Mouse (Mus musculus) layer of hippocampus, postnatal 10 days (tissue): ENCODE results near the gene Rpl18a. TPM values are rescaled to one million over a fixed set of nuclear protein-coding genes. Genes with fewer than 3 reads are reported as not detected.
A peak's percentile ranks its signal among the peaks of the same experiment; 100 is the strongest.

Experiments used
- DNase-seq, 2 experiments: peaks; one replicate each; pipeline ENCODE4 v3.0.0; 2021; ENCODE audit warnings: low spot score in 2 of 2
- total RNA-seq, 2 experiments: library from RNA; stranded (reverse); gene quantifications; 2 replicates each; pipeline ENCODE4 v1.2.3; 2021

Gene Rpl18a
- total RNA-seq, 2 experiments from 2014 or later = 832 to 857 TPM

DNA sequence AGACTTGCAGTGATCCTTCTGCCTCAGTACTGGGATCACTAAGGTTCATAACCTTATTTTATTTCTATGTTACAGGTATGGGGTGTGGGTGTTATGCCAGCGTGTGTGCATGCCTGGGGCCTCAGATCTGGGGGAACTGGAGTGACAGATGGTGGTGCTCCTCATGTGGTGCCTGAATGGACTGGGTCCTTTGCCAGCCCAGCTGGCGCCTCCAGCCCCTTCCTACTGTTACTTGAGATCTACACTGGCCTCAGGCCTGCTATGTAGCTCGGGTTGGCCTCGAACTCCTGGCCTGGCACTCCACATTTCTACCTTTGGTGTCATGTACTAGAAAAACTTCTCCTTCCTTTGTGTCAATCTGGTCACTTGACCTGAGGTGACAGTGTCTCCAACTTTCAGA, 13.0 kb downstream of the Rpl18a start:
- DNase-seq = peak in 1 of 2 experiments; percentile 14

DNA sequence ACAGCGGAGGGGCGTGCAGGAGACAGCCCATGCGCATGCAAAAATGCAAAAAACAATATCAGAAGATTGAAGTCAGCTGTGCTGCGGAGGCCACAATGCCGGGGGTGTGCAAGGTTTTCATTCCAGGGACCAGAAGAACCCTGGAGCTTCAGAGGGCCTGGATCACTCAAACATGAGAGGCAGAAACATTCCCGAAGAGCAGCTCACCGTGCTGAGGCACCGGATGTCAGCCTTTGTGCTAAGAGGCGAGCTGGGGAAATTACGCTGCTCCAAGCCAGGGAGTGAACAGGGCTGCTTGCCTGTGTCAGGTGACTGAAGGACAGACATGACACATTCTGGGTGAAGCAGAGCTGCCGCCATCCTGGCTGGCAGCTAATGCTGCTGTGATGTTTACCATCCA, 16.7 kb downstream of the Rpl18a start:
- peak; percentile 16 to 26 for DNase-seq

DNA sequence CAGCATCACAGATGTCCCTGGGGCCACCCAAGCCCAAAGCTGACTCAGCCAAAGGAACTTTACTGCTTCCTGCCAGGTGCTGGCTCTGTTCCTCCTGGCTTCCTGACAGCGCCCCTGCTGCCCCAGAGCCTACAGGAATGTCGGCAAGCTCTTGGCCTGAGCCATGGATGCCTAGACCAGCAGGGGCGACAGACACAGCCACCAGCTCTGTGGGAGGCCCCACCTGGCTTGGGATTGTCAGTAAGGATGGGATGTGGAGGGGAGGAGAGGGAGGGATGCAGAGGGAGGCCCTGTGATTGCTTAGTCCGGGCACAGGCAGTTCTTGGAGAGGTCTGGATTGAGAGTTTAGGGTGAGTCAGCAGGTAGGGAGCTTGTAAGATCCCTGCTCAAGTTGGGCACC, 17.1 kb downstream of the Rpl18a start:
- peak; percentile 60 to 64 for DNase-seq

DNA sequence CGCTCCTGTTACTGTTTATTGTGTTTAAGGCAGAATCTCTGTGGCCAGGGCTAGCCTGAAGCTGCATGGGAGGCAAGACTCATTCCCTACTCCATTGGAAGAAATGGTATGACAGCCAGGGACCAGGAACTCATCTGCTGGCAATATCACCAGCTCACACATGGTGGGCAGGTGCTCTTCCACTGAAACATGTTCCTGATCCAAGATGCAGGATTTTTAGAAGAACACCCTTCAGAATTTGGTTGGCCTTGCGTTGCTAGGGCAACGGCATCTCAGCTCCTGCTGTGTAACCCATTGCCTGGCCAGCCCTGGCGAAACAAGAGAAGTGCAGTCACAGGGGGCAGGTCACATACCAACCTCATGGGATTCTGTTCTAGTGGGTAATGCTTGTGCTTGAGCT, 17.7 kb downstream of the Rpl18a start:
- DNase-seq = peak in 1 of 2 experiments; percentile 13

DNA sequence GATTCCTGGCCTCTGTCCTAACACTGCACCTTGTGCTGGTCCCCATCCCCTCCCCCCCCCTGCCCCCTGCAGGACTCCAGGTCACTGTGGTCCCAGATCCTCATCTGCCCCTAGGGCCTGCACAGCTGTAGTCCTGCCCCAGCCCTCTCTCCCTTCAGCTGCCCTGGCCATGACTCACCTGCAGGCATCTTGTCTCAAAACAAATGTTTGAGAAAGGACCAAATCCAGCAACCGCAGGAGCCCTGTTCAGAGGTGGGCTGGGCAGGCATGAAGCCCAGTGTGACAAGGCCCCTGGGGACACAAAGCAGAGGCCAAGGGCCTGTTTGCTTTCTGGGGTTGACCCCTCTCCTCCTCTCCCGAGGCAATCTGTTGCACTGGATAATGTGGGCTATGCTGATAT, 19.0 kb downstream of the Rpl18a start:
- DNase-seq = no peak

DNA sequence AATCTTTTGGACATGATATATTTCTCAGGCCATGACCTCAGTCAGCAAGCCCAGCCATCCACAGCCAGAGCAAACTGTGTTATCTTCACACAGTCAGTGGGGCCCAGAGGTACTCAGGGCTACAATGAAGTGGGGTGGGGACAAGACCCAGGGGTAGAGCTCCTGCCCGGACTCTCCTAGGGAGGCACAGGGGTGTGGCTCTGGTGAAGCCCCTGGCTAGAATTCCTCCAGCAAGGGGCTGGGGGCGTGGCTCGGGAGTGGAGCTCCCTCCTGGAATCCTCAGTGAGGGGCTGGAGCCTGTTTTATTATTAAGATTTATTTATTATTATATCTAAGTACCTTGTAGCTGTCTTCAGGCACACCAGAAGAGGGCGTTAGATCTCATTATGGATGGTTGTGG, 20.8 kb downstream of the Rpl18a start:
- no peak for DNase-seq

DNA sequence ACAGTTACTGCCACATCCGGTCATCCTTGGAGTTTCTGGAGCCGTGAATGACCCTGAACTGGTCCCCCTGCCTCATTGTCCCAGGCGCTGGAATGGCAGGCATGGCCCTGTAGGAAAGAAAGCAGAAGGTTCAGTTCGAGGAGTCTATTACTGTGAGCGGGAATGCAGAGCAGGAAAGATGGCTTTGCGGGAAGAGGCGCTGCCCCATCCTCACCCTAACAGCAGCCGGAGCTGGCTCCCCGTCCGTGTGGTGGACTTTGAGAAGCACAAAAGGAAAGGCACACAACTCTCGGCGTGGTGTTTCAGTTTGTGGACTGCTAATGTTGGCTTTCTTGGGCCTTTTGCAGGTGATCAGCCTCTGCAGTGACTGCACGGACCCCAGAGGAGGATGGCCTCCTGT, 22.8 kb downstream of the Rpl18a start:
- no peak for DNase-seq

DNA sequence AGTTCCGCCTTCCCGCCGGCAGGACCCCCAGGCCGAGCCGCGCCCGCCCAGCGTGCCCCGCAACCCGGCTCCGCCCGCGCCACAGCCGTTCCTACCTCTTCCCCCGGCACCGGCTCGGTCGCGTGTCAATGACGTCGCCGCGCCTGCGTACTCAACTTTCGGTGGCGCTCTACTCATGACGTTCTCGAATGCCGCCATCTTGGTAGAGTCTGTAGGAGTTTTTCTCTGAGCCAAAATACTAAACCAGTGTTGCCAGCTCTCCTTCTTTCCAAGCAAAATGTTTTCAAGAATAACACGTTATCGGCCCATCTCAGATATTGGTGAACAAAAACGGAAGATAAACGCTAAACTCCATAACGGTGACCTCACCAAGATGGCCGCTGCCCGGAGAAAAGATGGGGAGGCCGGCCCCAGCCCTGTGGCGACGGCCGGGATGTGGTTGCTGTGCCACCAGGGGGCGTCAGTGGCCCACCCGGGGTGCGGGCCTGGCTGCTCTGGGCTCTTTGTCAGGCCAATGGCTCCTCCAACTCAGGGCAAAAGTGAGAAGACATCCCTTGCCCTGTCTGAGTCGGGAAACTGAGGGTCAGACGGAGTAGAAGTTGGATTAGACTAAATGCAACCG, 23.7 kb downstream of the Rpl18a start, which contains the start of gene Ccdc124:
TSS of gene Ccdc124 (minus strand) at position 572 of the 622 bp plus-strand sequence.
- DNase-seq = peak; percentile 96 to 97

DNA sequence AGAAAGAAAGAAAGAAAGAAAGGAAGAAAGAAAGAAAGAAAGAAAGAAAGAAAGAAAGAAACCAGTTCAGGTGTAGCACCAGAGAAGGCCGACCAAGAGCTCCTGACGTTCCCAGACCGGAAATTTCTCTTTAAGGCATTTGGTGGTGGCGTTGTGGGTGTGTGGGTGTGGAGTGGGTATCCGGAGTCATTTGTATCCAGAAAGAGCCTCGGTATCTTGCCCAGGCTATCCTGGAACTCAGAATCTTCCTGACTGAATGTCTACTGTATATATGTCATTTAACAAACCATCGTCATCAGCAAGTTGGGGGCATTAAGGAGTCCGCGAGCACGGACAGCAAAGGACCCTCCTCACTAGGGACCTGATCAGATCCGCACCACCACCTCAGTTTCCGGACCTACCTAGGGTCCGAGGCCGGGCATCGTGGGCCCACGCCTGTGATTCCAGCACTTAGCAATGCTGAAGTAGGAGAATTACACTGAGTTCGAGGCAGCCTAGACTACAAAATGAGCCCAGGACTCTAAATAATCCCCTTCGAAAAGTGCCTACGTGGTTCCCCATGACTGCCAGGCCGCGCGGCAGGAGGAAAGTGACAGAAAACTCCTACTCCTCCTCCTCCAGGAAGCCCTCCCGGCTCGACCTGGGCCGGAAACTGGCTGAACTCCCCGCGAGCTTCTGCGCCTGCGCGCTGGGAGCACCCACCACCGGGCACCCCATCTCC, 24.4 kb downstream of the Rpl18a start:
- no peak for DNase-seq

DNA sequence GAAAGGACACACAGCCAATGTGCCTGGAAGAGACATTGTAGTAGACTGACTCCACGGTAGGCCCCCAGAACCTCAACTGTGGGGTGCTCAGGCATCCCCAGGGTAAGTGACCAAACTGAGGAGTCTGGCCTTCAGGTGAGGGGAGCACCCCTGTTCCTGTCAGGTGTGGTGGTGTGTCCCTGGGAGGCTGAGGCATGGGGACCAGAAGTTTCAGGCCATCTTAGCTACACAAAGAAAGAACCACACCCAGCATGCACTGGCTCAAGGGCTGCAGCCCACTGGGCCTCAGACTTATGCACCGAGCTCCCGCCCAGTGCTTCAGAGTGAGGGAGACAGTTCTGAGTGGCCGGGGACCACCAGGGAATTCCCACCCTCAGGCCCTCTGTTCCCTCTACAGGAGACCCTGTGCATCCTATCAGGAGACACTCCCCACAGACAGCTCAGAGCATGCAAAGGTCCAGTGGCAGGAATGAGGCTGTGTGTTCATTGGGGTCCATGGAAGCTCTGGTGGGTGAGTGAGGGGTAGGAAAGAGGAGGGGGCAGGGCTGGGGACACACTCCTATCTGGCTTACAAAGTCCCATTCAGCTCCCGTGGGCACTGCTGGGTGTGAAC, 25.9 kb downstream of the Rpl18a start:
- DNase-seq = no peak

DNA sequence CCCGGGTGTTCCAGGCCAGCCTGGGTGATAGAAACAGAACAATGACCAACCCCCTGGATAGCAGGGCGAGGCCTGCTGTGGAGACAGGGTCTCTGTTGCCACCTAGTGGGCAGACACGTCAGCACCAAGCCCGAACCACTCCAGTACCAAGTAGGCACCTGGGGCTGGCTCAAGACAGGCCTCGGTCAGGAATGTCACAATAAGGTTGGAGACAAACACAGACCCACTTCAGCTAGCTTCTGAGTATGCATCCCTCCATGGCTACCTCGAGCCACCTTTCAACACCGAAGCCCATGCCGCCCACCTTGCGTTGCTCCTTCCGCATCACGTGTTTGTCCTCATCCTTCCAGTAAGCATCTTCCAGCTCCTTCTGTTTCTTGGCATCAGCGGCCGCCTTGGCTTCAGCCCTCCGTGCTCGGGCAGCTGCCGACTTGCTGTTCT, 27.6 kb downstream of the Rpl18a start:
- peak; percentile 77 to 82 for DNase-seq

DNA sequence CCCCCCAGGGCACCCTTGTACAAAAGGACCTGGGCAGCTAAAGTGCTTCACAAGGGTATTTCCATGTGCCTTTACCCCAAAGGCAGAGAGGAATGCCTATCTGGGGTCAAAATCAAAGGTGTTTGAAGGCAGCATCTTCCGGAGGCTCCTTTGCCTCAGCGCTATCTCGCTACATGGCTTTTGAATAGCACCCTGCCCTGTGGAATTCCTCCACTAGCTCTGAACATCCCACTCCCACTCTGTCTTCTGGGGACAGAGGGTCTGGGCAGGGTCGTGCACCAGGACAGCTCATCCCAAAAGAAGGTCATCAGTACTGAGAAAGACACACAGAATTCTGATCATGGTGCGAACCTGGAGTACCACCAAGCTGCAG, 28.0 kb downstream of the Rpl18a start:
- DNase-seq = no peak

DNA sequence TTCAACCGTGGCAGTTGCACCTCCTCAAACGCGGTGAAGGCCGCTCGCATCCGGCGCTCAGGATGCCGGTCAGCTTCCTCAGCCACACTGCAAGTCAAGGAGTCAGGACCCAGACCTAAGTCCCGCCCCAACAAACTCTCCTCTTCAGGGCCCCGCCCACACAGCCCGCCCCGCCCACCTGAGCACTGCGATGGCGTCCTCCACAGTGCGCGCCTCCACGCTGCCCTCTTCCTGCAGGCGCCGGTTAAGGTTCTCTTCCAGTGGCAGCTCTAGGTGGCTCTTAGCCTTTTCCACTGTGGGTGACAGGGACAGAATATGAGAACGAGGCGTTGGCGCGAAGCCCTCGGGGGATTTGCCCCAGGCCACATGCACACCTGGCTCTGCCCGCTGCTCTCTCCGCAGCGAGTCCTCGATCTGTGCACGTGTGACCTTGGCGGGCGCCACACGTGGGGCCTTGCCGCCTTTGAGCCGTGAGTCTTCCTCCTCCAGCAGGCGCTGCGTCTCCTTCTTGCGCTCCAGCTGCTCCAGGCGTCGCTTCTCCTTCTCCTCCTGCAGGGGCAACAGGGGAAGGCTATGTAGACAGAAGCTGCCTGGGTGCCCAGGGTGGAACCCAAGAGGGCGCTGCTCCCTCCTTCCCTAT, 28.5 kb downstream of the Rpl18a start:
- DNase-seq = peak in 1 of 2 experiments; percentile 35

DNA sequence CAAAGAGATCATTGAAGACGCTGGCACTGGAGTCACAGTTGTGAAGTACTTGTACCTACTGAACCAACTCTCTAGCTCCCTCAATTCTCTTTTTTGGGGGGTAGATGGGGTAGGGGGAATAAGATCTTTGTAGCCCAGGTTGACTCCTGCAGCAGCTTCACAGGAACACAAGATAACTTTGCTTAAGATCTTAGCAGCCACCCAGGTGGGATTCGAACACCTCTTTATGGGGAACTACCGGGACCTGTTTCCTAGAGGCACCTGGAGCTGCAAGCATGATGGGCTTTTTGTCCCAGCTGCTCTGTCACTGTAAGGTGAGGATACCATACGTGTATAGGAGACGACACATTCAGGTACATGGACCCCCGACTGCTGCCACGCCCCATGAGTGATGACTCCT, 30.6 kb downstream of the Rpl18a start:
- DNase-seq = no peak

DNA sequence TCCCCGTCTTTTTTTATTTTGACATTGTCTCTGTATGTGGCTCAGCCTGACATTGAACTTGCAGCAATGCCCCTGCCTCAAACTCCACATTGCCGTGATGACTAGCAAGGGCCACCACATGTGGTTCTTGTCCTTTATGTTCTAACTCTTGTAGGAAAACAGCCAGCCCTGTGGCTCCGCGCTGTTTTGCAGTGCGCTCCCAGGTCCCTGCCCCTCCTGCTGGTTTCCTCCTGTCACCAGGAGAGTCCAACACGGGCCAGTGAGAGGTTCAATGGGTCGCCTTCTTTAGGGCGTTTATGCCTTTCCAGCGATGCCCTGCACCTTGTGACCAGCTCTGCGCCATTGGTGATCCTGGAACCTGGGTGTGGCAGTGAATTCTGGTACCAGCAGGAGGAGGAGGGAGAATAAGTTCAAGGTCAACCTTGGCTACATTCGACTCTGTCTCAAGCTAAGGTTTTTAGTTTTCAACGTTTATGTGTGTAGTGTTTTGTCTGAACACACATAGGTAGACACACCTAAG, 31.2 kb downstream of the Rpl18a start:
- DNase-seq = peak in 1 of 2 experiments; percentile 34

DNA sequence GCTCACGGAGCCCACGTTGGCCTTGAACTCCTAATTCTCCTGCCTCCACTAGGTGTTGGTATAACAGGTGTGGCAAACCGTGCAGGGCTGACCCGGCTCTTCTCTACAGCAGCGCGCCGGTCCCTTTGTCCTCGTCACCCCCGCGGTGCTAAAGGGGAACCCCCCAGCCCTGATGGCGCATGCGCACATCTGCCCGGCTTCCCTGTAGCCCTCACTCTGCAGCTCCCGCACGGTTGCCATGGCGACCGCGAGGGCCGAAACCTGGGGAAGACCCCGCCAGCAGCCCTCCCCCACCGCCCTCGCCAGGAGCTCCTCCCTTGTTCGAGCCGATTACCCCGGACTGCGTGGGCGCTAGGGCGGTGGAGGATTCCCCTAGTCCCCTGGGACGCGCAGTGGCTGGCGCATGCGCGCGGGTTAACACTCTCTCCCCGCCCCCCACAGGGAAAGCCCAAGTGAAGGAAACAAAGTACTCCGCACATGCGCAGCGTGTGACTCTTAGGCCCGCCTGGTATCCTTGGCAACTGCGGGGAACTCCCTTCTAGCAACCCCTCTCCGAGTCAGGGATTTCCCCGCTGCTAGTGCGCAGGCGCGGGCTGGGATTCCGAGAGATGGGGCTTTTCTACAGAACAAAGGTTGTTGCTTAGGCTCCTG, 31.7 kb downstream of the Rpl18a start:
- peak; percentile 99 to 100 for DNase-seq

DNA sequence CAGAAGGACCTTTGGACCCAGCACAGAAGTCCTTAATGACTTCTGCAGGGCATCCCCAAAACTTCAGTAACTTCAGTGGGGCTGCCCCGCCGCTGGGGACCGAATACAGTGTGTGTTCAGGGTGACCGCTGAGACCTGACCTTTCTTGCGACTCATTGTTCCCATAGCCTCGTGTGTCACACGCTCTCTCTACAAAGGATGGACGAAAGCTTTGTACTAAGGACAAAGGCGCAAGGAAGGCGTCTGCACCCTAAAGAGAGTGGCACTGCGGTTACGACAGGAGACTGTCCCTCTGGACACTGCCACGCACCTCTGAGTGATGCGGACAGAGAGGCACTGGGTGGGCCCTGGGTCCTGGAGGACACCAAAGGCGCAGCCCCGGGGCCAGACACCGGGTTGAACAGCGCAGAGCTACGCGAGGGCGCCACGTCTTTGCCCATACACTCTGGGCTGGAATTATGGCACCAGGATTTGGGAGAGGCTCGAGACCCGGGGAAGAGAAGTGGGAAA, 32.4 kb downstream of the Rpl18a start:
- DNase-seq = no peak

DNA sequence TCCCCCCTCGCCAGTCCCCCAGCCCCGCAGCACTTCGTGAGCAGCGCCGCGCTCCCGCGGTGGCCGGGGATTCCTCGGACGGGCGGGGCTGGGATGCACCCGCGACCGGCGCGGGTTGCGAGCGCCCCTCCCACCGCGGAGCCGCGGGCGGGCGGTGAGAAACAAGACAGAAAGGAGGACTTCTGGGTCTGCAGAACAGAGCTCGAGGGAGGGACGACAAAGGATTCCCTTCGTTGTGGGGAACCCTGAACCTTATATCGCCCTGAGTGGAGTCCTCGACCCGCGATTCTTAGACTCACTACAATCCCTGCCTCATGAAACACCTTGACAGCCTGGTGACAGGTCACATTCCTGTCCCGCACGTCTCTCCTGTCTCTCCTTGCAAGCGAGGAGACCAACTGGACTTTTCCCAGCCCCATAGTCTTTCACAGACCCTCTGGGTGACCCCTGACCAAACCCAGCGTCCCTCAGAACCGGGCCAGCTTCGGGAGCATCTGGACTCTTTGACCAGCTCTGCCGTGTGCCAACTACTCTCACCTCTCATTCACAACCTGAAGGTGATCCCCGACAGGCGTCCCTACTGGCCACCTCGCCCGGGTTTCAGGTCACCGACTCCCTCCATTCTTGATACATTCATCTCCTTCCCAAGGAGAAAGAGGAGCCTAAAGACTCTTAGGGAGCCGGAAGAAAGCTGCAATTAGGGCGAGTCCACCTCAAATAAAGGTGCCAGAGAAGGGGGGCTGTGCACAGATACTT, 33.1 kb downstream of the Rpl18a start:
- no peak for DNase-seq

DNA sequence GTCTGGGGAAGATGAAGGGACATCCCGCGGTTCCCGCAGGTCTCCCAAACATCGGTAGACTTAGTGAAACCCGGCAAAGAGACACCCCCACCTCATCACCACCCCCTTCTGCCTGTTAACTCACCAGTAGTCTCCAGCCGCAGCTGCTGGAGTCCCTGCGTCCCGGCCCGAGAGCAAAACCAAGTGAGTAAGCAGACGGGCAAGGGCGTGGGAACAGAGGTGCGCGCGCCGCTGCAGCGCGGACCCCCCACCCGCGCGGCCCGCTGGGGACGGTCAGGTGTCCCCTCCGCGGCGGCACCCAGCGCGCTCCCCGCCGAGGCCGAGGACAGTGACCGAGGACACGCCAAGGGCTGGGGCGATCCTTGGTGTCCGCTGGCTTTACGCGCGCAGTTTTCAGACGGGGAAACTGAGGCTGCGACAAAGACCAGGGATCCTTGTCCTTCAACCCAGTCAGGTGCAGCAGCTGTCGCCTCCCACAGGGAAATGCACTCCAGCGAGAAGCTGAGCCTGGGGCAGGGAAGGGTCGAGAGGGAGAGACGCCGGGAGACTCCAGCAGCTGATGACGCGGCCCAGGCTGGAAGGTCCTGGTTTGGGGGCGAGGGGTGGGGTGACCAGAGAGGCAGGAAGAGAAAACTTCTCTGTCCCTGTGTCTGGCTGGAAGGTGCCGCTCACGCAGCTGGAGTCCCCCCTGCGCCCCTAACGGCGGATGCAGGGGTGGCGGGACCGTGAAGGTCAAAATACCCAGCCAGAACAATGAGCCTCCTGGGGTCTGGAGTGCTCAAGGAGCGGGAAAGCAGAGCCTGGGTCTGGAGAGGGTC, 34.2 kb downstream of the Rpl18a start, which contains the start of gene Kcnn1:
TSS of gene Kcnn1 (minus strand) at position 435 of the 818 bp plus-strand sequence.
- no peak for DNase-seq
